In the genomic region with DNA sequence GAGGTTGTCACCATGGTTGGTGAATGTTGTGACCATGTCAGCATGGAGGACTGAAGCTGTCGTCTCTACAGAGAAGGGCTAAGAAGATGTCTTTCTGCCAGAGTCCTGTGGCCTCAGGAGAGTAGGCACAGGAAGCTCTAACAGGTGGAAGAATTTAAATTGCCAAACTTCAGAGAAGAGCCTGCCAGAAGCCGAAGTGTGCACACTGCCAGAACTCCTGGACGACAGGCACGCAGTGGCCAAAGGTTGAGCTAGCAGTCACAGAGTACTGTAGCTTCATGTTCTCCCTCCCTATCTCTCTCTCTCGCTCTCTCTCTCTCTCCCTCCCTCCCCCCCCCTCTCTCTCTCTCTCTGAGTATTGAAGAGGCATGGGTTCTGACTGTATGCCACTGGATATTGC, we compare ENCODE assay signal across 23 mouse cellular contexts. TPM values are rescaled to one million over a fixed set of nuclear protein-coding genes. Genes with fewer than 3 reads are reported as not detected.
DNase-seq lines count a peak whose midpoint lies in the region; ATAC-seq and TF ChIP-seq lines count a peak whose summit lies in the region.
"Had no signal": no experiment of that assay in that cellular context is flagged by ENCODE, and none has a peak within 500 bp of the region (broad histone marks: within the 10 kb centered on the region; RNA-seq: fewer than 3 reads in every experiment).

No protein-coding gene starts in this region.

- no peak overlapping the region for H3K4me2 ChIP-seq in kidney, embryonic 16.5 days (replicated peaks; ENCODE audit: low read depth, low read length)
- H3K4me2 ChIP-seq: forebrain, embryonic 13.5 days; heart, embryonic 12.5 days; heart, embryonic 15.5 days; hindbrain, embryonic 13.5 days had no signal

- no peak for TF ChIP-seq CTCF in liver, adult 2 months (IDR thresholded peaks at IDR 0.05; ENCODE audit: low read depth, low read length)

- H3K27ac ChIP-seq in kidney, embryonic 16.5 days (ENCODE audit: low read length), result no peak overlapping the region
- no peak overlapping the region for H3K27ac ChIP-seq in liver, adult 2 months (replicated peaks; ENCODE audit: insufficient read depth, low read depth, low read length)
- H3K27ac ChIP-seq: forebrain, embryonic 10.5 days; forebrain, embryonic 13.5 days; heart, embryonic 15.5 days; hindbrain, embryonic 10.5 days; hindbrain, embryonic 13.5 days had no signal

- H3K79me2 ChIP-seq in liver, adult 2 months (ENCODE audit: control insufficient read depth, insufficient read depth, low read length), result no peaks in the 10 kb centered on the region

- no peak overlapping the region for H3K9ac ChIP-seq in kidney, embryonic 16.5 days (replicated peaks; ENCODE audit: low read length)
- no peak overlapping the region for H3K9ac ChIP-seq in liver, adult 2 months (ENCODE audit: low read depth, low read length)
- H3K9ac ChIP-seq: forebrain, embryonic 13.5 days; heart, embryonic 12.5 days; heart, embryonic 15.5 days; hindbrain, embryonic 13.5 days had no signal

- no peaks in the 10 kb centered on the region for H3K36me3 ChIP-seq in kidney, embryonic 16.5 days (ENCODE audit: insufficient read depth, low read length)
- no peaks in the 10 kb centered on the region for H3K36me3 ChIP-seq in liver, adult 2 months (ENCODE audit: control insufficient read depth, insufficient read depth, low read length)
- H3K36me3 ChIP-seq: forebrain, embryonic 10.5 days; heart, embryonic 12.5 days; heart, embryonic 15.5 days; hindbrain, embryonic 10.5 days; hindbrain, embryonic 13.5 days had no signal

- no peak overlapping the region for H3K4me3 ChIP-seq in kidney, embryonic 16.5 days (ENCODE audit: low read length)
- H3K4me3 ChIP-seq in liver, adult 2 months (ENCODE audit: insufficient read depth, low read depth, low read length), result no peak overlapping the region
- H3K4me3 ChIP-seq: forebrain, embryonic 10.5 days; forebrain, embryonic 13.5 days; heart, embryonic 12.5 days; heart, embryonic 15.5 days; hindbrain, embryonic 10.5 days; hindbrain, embryonic 13.5 days had no signal

- no peaks in the 10 kb centered on the region for H3K9me3 ChIP-seq in kidney, embryonic 16.5 days (ENCODE audit: low read length)
- H3K9me3 ChIP-seq: forebrain, embryonic 10.5 days; forebrain, embryonic 13.5 days; heart, embryonic 12.5 days; heart, embryonic 15.5 days; hindbrain, embryonic 10.5 days; hindbrain, embryonic 13.5 days had no signal

- ATAC-seq in kidney, embryonic 16.5 days (ENCODE audit: low FRiP score, low TSS enrichment), result no peak
- ATAC-seq: activated CD4-positive, CD25-positive, alpha-beta regulatory T cell, adult 4 months; forebrain, embryonic 13.5 days; forebrain, embryonic 16.5 days; hindbrain, embryonic 16.5 days had no signal

- peak; percentile 12 for DNase-seq in adrenal gland, postnatal 10 days
- DNase-seq in adrenal gland, adult 18-20 months (ENCODE audit: low spot score in 2 of 2), result no peak
- peak; percentile 41 for DNase-seq in kidney, adult 11 months
- DNase-seq in kidney, adult 8-10 months, result peak; percentile 49 to 50
- no peak for DNase-seq in kidney, postnatal 14 days
- DNase-seq in liver, adult 2 months (ENCODE audit: extremely low read depth, low read depth, low spot score), result peak; percentile 88
- no peak for DNase-seq in liver
- DNase-seq: cerebellum, adult 18-20 months; cerebellum, adult 9-10 months; cerebellum, postnatal 14 days; gastrocnemius, postnatal 10 days; gastrocnemius, postnatal 36 days; heart, postnatal 36 days had no signal

- TF ChIP-seq POLR2A in liver, adult 2 months (IDR thresholded peaks at IDR 0.05; ENCODE audit: extremely low read depth, insufficient read depth, low read length), result no peak

- 89% methylated on average over 5 of the region's 5 CpGs for WGBS in kidney, embryonic 16.5 days
- WGBS in liver, adult 2 months, result 34% methylated on average over 5 of the region's 5 CpGs

- peaks cover 25% of the 10 kb centered on the region for H3K27me3 ChIP-seq in kidney, embryonic 16.5 days (ENCODE audit: insufficient read depth, low read length)
- peaks cover 5% of the 10 kb centered on the region; the same call in 1 of the 2 replicates for H3K27me3 ChIP-seq in liver, adult 2 months (ENCODE audit: control insufficient read depth, insufficient read depth, low read length)

- H3K4me1 ChIP-seq in kidney, embryonic 16.5 days (ENCODE audit: insufficient read depth, low read length), result 0 out of 2 replicates have a peak, but pooled peaks cover 3% of the 10 kb centered on the region
- no peaks in the 10 kb centered on the region for H3K4me1 ChIP-seq in liver, adult 2 months (ENCODE audit: control insufficient read depth, insufficient read depth, low read length)

RNA-seq across cellular contexts. Expression of a gene that starts 4.9 kb away (rescaled TPM):
- 1 to 10 TPM; 1.6 to 3.0 TPM for total RNA-seq in adrenal gland, postnatal 10 days (2021)
- total RNA-seq in adrenal gland, adult 18-20 months (2021), result 1 to 10 TPM; 2.4 to 2.9 TPM
- polyA plus RNA-seq in kidney, embryonic 16.5 days (2015; fragmentation: Nextera tagmentation; extraction: Ambion mirVana), result 0.62 and 0.92 TPM in 2 replicates
- 0.18 and 0.34 TPM in 2 replicates for total RNA-seq in liver, adult 2 months (2014; rRNA removed)
- 0.04 and 0.17 TPM in 2 replicates for polyA plus RNA-seq in liver, adult 2 months (2012; rRNA removed)
- polyA plus RNA-seq: forebrain, embryonic 10.5 days had no signal

Comparison
In these comparisons a context has a peak if more than half of its experiments do, and no peak if none do; other contexts are left out.
1. DNase-seq: peak in adrenal gland, postnatal 10 days (single experiment), kidney, adult 11 months (single experiment), kidney, adult 8-10 months (2 of 2) and liver, adult 2 months (single experiment); none in adrenal gland, adult 18-20 months (0 of 2), kidney, postnatal 14 days (single experiment) and liver (single experiment).